Mouse (Mus musculus) cerebellum, adult (tissue): Measurements from ENCODE around the gene Enc1.
"Not testable (repeated sequence)": the region's sequence is repeated elsewhere in the genome, so short reads cannot be mapped to it uniquely, and the experiment has no call there.

Experiments used
- ATAC-seq: cut with Nextera tagmentation; 2 replicates; pipeline ENCODE4 v1.9.2; 2017; ENCODE audit warnings: mild to moderate bottlenecking, moderate library complexity, mixed read lengths; ENCODE audit not compliant: insufficient number of reproducible peaks, low FRiP score, low TSS enrichment

Gene Enc1

DNA sequence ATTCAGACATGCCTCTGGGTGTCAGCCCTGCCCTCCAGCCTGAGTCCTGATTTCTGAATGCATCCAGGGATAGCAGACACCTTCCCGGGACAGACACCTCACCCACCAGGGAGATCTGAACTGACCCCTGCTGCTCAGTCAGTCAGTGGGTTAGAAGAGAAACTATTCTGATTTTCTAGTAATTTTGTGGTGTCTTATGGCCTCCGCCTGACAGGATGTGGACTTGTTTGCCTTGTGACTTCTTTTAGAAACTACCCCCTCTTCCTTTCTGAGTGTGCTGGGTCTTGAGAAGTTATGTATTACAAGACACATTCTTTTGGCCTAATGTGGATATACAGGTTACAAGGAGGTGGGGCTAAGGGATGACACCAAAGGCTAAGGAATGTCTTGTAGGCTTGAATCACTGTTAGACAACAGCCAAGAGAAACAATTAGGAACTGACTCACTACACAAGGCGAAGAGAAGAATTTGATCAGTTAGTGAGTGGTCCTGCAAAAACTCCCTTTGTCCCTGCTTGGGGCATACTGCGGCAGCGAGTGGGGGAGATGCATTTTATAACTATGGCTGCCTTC is 8.7 kb downstream of the Enc1 start:
- no peak for ATAC-seq

DNA sequence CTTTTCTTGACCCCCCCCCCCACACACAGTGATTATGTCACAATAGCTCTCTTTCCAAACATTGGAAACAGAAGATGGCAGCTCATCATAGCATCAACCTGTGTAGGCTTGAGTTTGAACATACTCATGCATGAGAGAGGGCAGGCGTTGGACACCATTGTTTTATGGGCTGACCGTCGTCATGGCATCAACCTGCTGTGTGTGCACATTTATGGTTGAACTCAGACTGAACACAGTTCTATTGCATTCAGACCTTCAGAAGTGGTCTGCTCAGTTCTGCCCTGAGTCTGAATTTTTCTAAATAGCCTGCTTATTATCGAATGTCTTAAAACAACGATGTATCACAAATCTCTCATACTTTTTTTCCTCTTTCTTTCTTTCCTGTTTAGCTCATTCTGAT is 9.2 kb downstream of the Enc1 start:
- no peak for ATAC-seq

DNA sequence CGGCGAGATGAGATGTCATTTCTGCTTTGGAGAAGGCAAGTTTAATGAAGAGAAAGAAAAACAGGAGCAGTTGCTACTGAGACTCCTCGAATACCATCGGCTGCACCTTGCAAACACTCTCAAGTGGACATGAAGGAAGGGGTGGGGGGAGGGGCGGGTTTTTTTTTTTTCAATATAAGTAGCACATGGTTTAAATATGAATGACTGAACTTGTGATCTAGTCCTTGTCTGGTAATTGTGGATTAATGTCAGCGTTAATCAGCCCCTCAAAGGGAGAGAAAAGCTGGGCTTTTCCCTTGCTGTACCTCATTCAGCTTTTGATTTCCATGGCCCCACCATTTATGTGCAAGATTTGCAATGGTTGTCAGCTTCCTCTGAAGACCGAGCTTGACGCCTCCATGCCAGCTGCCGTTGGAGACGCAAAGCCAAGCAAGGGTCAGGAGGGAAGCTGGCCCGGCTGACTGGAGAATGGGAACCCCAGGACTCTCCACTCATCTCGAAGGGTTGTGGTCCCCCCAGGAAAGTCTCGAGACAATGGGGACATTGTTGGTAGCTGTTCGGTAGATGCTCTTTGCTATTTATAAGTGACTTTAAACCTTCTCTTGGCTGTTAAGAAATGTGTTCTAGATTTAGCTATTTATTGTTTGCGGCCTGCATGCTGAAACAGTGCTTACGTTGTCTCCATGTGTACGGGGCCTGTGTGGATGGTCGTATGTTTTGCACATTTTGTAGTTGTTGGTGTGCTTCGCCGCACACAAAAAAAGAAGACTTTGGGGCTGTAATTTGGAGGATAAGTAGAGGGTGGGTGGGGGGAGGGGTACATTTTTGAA is 9.9 kb downstream of the Enc1 start:
- no peak for ATAC-seq

DNA sequence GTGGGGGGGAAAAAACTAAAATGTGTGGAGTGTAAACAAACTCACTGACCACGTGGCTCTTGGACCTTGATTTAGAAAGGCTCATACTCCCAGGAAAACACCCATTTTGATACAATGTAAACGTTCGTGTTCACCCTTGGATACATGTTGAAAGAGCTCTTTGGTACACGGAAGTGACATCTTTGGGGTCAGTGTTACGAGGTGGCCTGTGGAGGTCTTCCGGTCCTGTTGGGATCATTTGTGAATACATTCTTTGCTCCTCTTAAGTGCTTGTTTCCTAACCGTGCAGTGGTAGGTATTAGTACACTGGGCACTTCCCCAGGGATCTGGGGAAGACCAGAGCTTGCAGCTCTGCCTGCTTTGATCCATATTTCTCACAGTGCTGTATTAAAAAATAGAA is 10.8 kb downstream of the Enc1 start:
- ATAC-seq = no peak

DNA sequence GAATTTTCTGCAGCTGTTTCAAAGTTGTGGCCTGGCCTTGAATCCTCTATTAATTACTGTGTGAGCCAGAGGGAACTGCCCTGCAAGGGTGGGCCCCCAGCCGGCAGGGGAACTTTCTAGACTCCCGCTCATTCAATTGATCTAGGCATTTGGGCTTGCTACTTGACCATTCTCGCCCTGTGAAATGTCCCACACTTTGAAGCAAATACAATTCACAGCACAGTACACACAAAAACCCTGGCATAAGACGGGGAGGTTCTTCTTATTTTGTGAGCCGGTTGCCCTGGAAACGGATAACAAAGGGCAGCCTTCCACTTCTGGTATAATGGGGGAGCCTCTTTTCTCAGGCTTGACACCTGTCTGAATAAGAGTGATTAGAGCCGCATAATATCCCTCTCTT is 11.6 kb downstream of the Enc1 start:
- no peak for ATAC-seq

DNA sequence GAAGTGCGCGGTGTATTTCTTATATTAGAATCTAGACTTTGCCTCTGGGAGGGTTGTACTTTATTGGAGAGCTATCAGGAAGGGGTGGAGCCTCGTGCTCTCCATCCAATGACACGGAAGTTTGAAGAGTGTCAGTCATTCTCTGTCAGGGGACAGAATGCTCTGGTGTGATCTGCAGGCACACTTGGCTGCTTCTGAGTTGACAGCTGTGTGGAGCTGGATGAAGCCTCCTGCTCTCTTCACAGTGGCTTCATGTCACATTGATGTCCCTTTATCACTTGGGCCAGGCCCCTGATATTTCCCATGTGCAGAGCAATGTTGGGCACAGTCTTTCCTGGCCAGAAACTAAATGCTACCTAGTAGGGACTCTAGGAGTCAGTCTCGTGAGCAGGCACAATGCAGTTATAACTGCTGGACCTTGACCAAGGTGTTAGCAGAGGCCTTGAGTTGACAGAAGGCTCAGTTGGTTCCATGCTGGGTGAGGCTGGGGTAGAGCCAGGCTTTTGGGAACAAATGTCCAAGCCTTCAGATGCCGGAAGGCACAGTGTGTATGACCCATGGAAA is 12.6 kb downstream of the Enc1 start:
- peak; percentile 62 for ATAC-seq

DNA sequence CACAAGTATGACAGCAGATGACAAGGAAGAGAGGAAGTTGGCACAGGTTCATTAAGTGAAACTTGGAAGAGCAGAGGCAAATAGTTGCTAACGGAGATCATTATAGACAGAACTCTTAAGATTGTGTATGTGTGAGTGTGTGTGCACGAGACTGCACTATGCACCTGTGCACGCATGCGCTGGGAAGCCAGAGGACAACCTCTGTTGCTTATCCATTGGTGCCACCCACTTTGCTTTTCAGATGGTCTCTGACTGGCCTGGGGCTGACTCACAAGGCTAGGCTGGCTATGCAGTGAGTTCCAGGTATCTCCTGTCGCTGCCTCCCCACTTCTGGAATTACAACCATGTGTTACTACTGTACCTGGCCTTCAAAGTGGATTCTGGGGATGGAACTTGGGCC is 13.1 kb downstream of the Enc1 start:
- ATAC-seq = no peak

DNA sequence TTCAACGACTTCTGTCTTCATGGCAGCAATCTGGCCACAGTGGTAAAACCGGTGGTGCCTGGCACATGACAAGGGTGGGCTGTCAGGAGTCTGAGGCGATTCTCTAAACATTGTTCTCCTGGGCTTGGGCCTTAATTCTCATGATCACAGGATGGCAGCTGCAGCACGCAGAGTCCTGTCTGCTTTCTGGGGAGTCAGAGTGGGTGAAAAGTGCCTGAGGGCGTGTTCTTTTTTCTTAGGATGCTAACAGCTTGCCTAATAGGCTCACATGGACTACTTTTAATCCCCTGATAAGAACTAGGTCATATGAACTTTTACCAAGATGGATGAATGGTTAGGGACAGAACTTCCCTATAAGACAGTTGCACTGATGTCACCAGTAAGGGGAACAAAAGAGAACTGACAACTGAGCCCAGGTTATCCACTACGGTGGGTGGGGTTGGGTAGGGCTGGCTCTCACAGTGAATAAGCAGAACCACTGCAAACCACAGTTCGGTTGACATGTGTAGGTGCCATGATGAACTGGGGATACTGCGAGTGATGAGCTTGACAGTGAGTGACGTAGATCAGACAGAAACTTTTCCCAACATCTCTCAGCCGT is 13.8 kb downstream of the Enc1 start:
- ATAC-seq = no peak

DNA sequence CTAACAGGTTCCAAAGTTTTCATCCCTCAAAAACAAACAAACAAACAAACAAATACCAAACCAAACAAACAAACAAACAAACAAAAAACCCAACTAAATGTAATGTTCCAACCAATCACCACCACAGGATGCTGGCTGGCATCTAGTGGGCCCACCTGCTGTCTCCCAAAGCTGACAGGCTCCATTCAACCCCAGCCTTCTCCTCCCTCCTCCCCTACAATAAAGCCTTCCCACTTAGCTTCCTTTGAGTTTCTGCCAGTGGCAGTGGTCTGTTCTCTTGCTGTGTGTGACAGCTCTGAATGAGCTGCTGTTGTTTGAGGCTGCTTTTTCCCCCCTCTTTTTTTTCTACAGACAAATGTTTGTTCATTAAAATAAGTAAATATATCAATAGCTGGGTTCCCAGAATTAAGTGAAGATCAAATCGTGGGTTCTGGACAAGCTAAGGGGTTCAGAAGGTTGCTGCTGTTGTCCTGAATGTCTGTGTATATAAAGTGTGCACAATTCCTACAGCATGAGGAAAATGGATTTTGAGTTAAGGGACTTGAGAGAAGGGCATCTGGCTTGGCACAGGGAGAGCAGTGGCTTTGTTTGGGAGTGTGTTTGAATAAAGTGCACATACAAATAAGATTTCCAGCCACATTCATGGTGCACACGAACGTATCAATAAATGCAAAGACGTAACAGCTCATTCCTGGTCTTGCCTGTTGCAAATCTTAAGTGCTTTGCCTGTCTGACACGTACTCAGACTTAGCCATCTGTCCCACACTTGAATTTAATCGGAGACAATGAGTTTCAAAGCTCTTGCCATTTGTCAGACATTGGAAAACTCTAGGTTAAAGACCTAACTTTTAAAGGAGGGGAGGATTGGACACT is 15.3 kb downstream of the Enc1 start:
- ATAC-seq = no peak

DNA sequence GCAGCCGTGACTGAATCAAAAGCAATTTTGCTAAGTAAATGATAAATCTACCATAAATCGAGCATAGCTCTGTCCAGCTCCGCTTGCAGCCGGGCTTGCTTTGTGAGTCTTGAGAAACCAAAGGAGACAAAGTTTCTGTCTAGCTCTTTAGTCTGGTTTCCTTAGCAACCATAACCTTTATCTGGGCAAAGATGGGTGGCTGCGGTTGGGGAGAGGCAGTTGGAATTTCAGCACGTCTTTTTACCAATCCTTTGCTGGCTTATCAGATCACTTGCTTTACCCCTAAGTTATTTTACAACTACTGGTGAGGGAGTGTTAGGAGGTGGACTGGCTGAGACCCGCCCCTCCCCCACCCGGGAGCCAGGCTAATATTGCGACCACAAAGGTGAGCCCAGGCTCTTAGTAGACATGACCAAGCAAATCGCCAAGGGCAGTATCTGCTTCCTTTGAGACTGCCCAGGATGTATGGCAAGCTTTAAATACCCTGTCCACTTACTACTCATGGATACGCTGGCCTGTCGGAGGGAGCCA is 16.0 kb downstream of the Enc1 start:
- no peak for ATAC-seq

DNA sequence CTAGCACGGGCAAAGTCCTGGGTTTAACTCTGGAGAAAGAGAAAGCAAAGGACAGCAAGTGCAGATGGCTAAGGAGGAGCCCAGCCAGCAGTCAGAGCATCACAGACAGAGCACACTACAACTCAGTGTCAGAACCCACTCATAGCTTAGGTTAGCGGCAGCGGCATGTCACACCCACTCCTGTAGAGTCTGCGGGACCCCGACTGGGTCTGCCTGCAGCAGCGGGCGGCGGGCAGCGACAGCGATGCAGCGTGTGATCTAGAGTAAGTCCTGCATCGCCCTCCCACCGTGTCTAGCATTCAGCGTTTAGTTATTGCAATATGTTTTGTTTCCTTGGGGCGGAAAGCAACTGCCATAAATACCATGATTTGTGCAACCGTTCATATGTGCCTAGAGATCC is 18.4 kb downstream of the Enc1 start:
- ATAC-seq = no peak

DNA sequence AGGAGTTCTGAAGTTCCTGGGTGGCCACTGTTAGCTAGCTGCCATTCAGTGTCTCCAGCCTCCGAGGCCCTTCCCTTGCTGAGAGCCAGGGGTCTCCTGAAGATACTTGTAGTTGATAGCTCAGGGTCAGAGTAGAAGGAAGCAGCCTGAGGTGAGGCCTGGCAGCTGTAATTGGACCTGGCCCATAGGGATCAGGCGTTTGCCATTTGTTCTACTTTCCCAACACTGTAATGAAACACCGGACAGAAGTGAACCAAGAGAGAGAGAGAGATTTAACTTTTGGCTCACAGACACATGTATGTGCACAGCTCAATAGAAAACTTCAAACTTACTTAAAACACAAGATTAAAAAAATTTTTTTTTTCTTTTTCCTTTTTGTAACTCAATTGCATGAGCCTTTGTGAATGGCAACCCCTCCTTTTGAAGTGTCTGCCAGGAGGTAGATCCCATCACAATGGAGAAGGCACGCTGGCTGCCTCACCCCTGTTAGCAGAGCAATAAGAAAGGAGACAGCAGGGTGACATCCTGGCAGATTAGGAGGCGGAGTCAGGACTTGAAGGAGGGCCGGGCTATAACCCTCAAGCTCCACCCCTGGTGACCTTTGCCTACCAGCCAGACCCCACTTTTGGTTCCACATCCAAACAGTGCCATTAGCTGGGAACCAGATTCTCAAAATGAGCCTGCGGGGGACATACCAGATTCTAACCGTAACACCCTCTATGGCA is 19.7 kb downstream of the Enc1 start:
- no peak for ATAC-seq

DNA sequence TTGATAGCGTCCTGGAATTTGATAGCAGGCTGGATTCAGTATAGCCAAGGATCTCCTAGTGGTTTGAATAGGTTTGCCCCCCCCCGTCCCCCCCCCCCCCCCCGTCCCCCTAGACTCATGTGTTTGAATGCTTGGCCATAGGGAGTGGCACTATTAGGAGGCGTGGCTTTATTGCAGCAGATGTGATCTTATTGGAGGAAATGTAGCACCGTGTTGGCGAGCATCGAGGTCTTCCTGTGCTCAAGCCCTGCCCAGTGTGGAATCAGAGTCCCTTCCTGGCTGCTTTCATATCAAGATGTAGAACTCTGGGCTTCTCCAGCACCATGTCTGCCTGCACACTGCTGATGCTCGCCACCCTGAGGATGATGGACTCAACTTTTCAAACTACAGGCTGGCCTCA is 20.6 kb downstream of the Enc1 start:
- ATAC-seq = no peak

DNA sequence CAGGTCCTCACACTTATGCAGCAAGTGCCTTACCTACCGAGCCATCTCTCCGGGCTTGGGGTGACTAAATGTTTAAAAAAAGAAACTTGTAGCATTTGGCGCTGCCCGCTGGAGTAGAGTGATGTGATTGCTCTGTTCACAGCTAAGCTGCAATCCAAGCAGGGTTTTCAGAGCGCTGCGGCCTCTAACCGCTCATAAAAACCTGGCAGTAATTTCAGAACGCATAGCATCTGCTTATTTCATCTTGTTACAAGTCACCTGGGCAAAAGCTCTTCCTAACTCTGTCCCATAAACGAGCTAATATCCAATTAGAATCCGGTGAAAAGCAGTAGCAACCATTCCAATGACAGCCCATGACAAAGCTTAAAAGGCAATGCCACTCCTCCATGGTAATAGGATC is 21.8 kb downstream of the Enc1 start:
- ATAC-seq = no peak

DNA sequence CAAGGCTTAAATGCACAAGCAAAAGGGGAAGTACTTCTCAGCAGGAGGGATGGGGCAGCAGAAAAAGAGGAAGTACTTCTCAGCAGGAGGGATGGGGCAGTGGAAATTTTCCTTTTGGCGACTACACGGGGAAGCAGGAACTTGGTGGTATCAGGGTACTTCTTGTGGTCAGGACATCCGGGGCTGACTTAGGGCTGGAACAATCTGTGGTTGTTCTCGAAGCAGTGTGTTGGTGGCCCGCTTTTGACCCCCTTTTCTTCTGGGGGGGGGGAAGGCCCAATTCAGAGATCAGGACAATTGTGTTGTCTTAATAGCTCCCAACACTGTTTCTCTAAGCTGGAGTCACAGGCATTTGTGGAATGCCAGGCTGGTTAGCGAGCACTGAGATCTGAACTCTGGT is 24.6 kb downstream of the Enc1 start:
- not testable (repeated sequence) for ATAC-seq

DNA sequence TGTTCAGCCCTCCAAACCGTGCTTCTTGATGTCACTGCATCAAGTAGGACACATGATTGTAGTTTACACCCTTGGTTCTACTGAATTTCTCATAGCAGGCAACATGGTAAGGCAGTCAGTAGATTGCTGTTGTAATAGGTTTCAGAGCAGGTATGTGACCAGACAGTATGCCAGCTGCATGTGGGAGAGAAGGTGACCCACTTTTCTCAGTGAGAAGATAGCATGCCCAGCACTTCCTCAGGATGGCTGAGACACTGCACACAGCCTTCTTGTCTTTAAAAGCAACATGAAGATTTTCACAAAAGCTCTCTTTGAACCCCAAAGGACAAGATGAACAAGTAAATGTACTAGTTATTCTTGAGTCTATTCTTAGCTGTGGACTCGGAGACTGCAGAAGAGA is 29.8 kb downstream of the Enc1 start:
- ATAC-seq = no peak

DNA sequence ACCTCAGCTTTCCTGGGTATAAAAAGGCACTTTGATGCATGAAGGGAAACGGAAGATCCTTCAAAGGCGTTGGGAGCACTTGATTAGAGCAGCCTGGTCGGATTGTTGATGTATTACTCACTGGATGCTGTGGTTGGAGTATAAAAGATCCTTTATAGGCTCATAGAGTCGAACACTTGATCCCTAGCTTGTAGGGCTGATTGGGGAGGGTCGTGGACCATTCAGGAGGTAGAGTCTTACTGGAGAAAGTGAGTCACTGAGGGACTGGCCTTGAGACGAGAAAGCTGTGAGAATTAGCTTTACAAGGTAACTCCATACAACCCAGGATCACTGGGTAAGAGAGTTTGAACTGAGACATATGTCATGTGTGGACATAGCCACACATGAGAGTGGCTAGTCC is 30.7 kb downstream of the Enc1 start:
- no peak for ATAC-seq

DNA sequence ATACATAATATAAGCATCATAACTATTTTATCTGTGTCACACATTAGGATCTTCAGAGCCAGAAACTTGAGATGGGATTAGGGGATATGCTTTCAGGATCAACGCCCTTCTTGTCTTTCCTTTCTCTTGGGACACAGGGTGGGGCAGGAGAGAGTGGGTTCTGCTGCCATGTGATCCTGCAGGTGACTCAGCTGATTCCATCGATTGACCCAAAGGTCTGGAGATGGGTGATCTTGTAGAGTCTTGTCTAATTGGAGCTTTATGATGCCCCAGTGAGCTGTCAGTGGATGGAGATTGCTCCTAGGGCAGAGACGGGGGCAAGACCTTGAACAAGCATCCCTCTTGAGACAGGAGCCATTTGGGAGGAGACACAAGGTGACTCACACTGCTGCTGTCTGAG is 33.9 kb downstream of the Enc1 start:
- ATAC-seq = no peak

DNA sequence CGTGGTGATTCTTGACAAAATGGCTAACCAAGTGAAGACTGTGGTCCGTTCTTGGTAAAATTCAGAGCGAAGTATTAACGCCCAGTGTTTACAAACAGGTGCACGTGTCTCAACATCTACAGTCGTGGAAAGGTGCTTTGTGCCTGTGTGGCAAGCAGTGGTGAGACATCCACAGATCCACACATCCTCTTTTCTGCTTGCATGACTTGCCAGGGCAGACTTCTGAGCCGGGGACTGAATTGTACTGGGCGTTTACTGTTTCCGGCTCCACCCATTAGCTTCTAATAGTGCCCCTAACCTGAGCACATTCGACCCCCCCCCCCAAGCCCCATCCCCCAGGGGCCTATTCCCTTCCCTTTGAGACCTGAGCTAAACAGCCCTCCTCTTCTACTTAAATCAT is 34.6 kb downstream of the Enc1 start:
- no peak for ATAC-seq
